Mouse (Mus musculus): ENCODE data around the gene Zfp143. TPM values are rescaled to one million over a fixed set of nuclear protein-coding genes. Genes with fewer than 3 reads are reported as not detected.
A peak's percentile ranks its signal among the peaks of the same experiment; 100 is the strongest.
"Not testable (repeated sequence)": the region's sequence is repeated elsewhere in the genome, so short reads cannot be mapped to it uniquely, and the experiment has no call there.

Zfp143 gene
- polyA plus RNA-seq, 1 experiment from 2014 or later: 13.4 TPM

GRCm38 (mm10) chr7:110121516-110122288 lies 60.7 kb downstream of the Zfp143 start, which contains the start of gene Wee1:
Wee1 (plus strand) TSS chr7:110122046.
- Histone ChIP-seq H3K4me2 (ENCODE audit: low read length) (peak within 1 kb of the TSS; percentile 88), H3K9me3 (ENCODE audit: control insufficient read depth, low read length) (no peaks in the 10 kb centered on the region), H3K4me1 (ENCODE audit: control insufficient read depth, insufficient read depth, low read depth, low read length) (peaks cover 2% of the 10 kb centered on the region), H3K36me3 (ENCODE audit: control insufficient read depth, insufficient read depth, low read length) (no peaks in the 10 kb centered on the region), H3K4me3 (ENCODE audit: low read length) (peak within 1 kb of the TSS; percentile 85), H3K27me3 (replicated peaks; ENCODE audit: control insufficient read depth, insufficient read depth, low read length) (no peaks in the 10 kb centered on the region), H3K27ac (ENCODE audit: low read depth, low read length) (peak within 1 kb of the TSS; percentile 79), H3K9ac (ENCODE audit: low read depth, low read length) (peak within 1 kb of the TSS; percentile 79)
- peak; percentile 98 for ATAC-seq
- WGBS: under 1% methylated on average over 75 of the region's 81 CpGs

DNA sequence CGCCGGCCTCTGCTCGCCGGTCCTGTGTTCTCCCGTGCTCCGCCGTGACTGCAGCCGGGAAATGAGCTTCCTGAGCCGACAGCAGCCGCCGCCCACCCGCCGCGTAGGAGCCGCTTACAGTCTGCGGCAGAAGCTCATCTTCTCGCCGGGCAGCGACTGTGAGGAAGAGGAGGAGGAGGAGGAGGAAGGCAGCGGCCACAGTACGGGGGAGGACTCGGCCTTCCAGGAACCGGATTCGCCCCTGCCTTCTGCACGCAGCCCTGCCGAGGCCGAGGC lies 61.2 kb downstream of the Zfp143 start:
- Histone ChIP-seq H3K36me3 (ENCODE audit: control insufficient read depth, insufficient read depth, low read length) (no peaks in the 10 kb centered on the region), H3K4me2 (ENCODE audit: low read length) (peak overlapping the region; percentile 88), H3K4me1 (ENCODE audit: control insufficient read depth, insufficient read depth, low read depth, low read length) (peaks cover 2% of the 10 kb centered on the region), H3K9ac (ENCODE audit: low read depth, low read length) (peak overlapping the region; percentile 79), H3K9me3 (ENCODE audit: control insufficient read depth, low read length) (no peaks in the 10 kb centered on the region), H3K4me3 (ENCODE audit: low read length) (peak overlapping the region; percentile 85), H3K27ac (ENCODE audit: low read depth, low read length) (peak overlapping the region; percentile 79), H3K27me3 (replicated peaks; ENCODE audit: control insufficient read depth, insufficient read depth, low read length) (no peaks in the 10 kb centered on the region)
- no peak for ATAC-seq
- WGBS: 0% methylated on average over 23 of the region's 27 CpGs

DNA sequence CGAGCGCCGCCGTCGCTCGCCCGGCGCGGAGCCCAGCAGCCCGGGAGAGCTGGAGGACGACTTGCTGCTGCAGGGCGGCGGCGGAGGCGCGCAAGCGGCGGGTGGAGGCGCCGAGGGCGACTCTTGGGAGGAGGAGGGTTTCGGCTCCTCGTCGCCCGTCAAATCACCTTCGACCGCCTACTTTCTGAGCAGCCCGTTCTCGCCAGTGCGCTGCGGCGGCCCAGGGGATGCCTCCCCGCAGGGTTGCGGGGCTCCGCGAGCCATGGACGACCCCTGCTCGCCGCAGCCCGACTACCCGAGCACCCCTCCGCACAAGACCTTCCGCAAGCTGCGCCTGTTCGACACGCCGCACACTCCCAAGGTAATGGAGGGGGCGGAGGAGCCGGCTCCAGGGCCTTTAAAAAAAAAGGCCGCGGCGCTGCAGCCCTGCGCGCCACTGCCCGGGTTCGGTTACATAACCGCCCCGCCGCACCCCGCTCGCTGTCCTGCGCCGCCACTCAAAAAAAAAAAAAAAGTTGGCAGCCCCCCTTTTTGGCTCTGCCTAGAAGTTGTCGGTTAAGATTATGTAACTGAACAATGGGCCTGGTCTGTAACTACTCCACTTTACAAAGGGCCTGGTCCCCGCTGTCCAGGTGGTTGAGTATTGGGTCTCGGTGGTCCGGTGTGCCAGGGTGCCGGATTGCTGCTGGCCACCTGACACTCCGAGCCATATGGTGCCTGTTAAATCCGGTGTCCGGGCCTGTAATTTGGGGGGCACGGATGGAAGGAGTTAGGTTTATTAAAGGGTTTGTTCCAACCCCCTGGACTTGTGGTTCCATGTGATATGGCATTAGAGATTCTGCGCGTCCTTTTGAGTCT lies 61.8 kb downstream of the Zfp143 start:
- under 1% methylated on average over 74 of the region's 74 CpGs for WGBS
- Histone ChIP-seq H3K36me3 (ENCODE audit: control insufficient read depth, insufficient read depth, low read length) (no peaks in the 10 kb centered on the region), H3K4me3 (ENCODE audit: low read length) (peak overlapping the region; percentile 85), H3K4me1 (ENCODE audit: control insufficient read depth, insufficient read depth, low read depth, low read length) (peaks cover 2% of the 10 kb centered on the region), H3K9me3 (ENCODE audit: control insufficient read depth, low read length) (no peaks in the 10 kb centered on the region), H3K4me2 (ENCODE audit: low read length) (peak overlapping the region; percentile 88), H3K27ac (ENCODE audit: low read depth, low read length) (peak overlapping the region; percentile 79), H3K9ac (ENCODE audit: low read depth, low read length) (peak overlapping the region; percentile 79), H3K27me3 (replicated peaks; ENCODE audit: control insufficient read depth, insufficient read depth, low read length) (no peaks in the 10 kb centered on the region)
- peak; percentile 14; the same call in 1 of the 2 replicates for ATAC-seq

- no peak for ATAC-seq
- Histone ChIP-seq H3K27me3 (replicated peaks; ENCODE audit: control insufficient read depth, insufficient read depth, low read length) (no peaks in the 10 kb centered on the region), H3K4me2 (ENCODE audit: low read length) (peak overlapping the region; percentile 88), H3K9ac (ENCODE audit: low read depth, low read length) (no peak overlapping the region), H3K4me3 (ENCODE audit: low read length) (peak overlapping the region; percentile 85), H3K9me3 (ENCODE audit: control insufficient read depth, low read length) (no peaks in the 10 kb centered on the region), H3K27ac (ENCODE audit: low read depth, low read length) (no peak overlapping the region), H3K4me1 (ENCODE audit: control insufficient read depth, insufficient read depth, low read depth, low read length) (peaks cover 2% of the 10 kb centered on the region), H3K36me3 (ENCODE audit: control insufficient read depth, insufficient read depth, low read length) (no peaks in the 10 kb centered on the region)
- WGBS: 56% methylated on average over 12 of the region's 12 CpGs
These were observed 63.0 kb downstream of the Zfp143 start for GRCm38 (mm10) chr7:110123844-110124555.

DNA sequence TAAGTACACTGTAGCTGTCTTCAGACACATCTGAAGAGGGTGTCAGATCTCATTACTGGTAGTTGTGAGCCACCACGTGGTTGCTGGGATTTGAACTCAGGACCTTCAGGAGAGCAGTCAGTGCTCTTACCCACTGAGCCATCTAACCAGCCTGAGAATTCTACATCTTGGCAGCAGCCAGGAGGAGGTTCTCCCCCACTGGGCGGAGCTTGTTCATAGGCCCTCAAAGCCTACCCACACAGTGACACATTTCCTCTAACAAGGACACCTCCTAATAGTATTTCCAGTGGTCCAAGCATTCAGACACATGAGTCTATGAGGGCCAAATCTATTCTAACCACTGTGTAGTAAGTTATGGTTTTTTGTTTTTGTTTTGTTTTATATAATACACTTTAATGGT lies 67.5 kb downstream of the Zfp143 start:
- Histone ChIP-seq H3K4me2 (ENCODE audit: low read length) (no peak overlapping the region), H3K4me1 (ENCODE audit: control insufficient read depth, insufficient read depth, low read depth, low read length) (no peaks in the 10 kb centered on the region; the same call in 1 of the 2 replicates), H3K9ac (ENCODE audit: low read depth, low read length) (no peak overlapping the region), H3K4me3 (ENCODE audit: low read length) (no peak overlapping the region), H3K27me3 (replicated peaks; ENCODE audit: control insufficient read depth, insufficient read depth, low read length) (no peaks in the 10 kb centered on the region), H3K27ac (ENCODE audit: low read depth, low read length) (no peak overlapping the region), H3K9me3 (ENCODE audit: control insufficient read depth, low read length) (no peaks in the 10 kb centered on the region), H3K36me3 (ENCODE audit: control insufficient read depth, insufficient read depth, low read length) (no peaks in the 10 kb centered on the region)
- WGBS: 87% methylated on average over 2 of the region's 2 CpGs
- ATAC-seq: no peak

DNA sequence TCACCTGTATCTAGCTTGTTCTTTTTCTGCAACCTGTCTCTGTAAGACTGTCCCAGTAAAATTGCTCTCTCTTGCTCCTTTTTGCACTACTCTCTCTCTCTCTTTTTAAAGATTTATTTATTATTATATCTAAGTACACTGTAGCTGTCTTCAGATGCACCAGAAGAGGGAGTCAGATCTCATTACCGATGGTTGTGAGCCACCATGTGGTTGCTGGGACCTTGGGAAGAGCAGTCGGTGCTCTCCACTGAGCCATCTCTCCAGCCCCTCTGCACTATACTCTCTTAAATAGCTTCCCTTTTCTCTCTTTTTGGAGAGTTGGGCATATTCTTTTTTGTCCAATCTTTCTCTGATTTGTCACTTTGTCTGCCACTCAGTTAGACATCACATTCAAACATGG lies 71.3 kb downstream of the Zfp143 start:
- 77% methylated on average over 2 of the region's 2 CpGs for WGBS
- not testable (repeated sequence) for H3K36me3 ChIP-seq (ENCODE audit: control insufficient read depth, insufficient read depth, low read length); H3K9ac ChIP-seq (ENCODE audit: low read depth, low read length); H3K27ac ChIP-seq (ENCODE audit: low read depth, low read length); ATAC-seq; H3K27me3 ChIP-seq (replicated peaks; ENCODE audit: control insufficient read depth, insufficient read depth, low read length); H3K4me1 ChIP-seq (ENCODE audit: control insufficient read depth, insufficient read depth, low read depth, low read length); H3K9me3 ChIP-seq (ENCODE audit: control insufficient read depth, low read length); H3K4me3 ChIP-seq (ENCODE audit: low read length); H3K4me2 ChIP-seq (ENCODE audit: low read length)

DNA sequence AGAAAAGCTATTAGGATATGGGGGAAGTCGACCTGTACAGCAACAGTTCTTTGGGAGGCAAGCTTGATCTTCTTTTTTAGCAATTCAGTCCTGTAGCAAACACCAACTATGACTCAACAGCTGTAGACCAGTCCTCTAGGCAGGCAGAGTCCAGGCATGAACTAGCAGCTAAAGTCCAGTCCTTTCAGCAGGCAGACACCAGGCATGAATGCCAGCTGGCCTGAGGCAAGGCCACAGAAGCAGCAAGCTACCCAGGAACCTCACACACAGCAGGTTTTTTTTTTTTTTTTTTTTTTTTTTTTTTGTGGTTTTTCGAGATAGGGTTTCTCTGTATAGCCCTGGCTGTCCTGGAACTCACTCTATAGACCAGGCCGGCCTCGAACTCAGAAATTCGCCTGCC lies 73.0 kb downstream of the Zfp143 start:
- Histone ChIP-seq H3K4me1 (ENCODE audit: control insufficient read depth, insufficient read depth, low read depth, low read length) (no peaks in the 10 kb centered on the region), H3K9ac (ENCODE audit: low read depth, low read length) (no peak overlapping the region), H3K4me2 (ENCODE audit: low read length) (no peak overlapping the region), H3K27me3 (replicated peaks; ENCODE audit: control insufficient read depth, insufficient read depth, low read length) (no peaks in the 10 kb centered on the region), H3K27ac (ENCODE audit: low read depth, low read length) (no peak overlapping the region), H3K9me3 (ENCODE audit: control insufficient read depth, low read length) (no peaks in the 10 kb centered on the region), H3K36me3 (ENCODE audit: control insufficient read depth, insufficient read depth, low read length) (0 out of 2 replicates have a peak, but pooled peaks cover 2% of the 10 kb centered on the region), H3K4me3 (ENCODE audit: low read length) (no peak overlapping the region)
- 100% methylated on average over 5 of the region's 5 CpGs for WGBS
- ATAC-seq: no peak

DNA sequence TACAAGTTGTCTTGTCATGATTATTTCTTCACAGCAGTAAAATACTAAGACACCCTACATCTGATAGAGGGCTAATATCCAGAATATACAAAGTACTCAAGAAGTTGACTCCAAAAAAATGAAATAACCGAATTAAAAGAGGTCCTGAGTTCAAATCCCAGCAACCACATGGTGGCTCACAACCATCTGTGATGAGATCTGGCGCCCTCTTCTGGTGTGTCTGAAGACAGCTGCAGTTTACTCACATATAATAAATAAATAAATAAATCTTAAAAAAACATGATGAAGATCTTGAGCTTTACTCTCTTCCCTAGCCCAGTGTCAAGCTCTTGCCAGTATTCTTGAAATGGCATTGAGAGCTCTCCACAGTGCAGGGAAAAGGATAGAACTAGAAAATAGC lies 77.5 kb downstream of the Zfp143 start:
- H3K4me2 ChIP-seq (ENCODE audit: low read length): no peak overlapping the region
- H3K4me3 ChIP-seq (ENCODE audit: low read length): no peak overlapping the region
- no peaks in the 10 kb centered on the region for H3K9me3 ChIP-seq (ENCODE audit: control insufficient read depth, low read length)
- H3K9ac ChIP-seq (ENCODE audit: low read depth, low read length): no peak overlapping the region
- H3K27ac ChIP-seq (ENCODE audit: low read depth, low read length): no peak overlapping the region
- no peaks in the 10 kb centered on the region for H3K4me1 ChIP-seq (ENCODE audit: control insufficient read depth, insufficient read depth, low read depth, low read length)
- no peak for ATAC-seq
- no peaks in the 10 kb centered on the region for H3K27me3 ChIP-seq (replicated peaks; ENCODE audit: control insufficient read depth, insufficient read depth, low read length)
- 90% methylated on average over 2 of the region's 2 CpGs for WGBS
- 0 out of 2 replicates have a peak, but pooled peaks cover 4% of the 10 kb centered on the region for H3K36me3 ChIP-seq (ENCODE audit: control insufficient read depth, insufficient read depth, low read length)

DNA sequence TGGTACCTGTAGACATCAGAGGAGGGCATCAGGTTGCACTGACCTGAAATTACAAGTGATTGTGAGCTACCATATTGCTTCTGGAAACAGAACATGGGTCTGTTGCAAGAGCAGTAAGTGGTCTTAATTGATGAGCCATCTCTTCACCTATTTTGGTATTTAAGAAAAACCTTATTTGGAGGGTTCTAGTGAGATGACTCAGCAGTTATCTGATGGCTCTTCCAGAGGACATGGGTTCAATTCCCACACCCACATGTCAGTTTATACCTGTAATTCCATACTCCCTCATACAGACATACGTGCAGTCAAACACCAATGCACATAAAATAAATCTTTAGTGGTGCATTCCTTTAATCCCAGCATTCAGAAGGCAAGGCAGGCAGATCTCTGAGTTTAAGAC lies 82.8 kb downstream of the Zfp143 start:
- H3K27me3 ChIP-seq (replicated peaks; ENCODE audit: control insufficient read depth, insufficient read depth, low read length): no peaks in the 10 kb centered on the region
- 0 out of 2 replicates have a peak, but pooled peaks cover 2% of the 10 kb centered on the region for H3K36me3 ChIP-seq (ENCODE audit: control insufficient read depth, insufficient read depth, low read length)
- H3K4me1 ChIP-seq (ENCODE audit: control insufficient read depth, insufficient read depth, low read depth, low read length): no peaks in the 10 kb centered on the region
- no peaks in the 10 kb centered on the region for H3K9me3 ChIP-seq (ENCODE audit: control insufficient read depth, low read length)
- no peak overlapping the region for H3K4me2 ChIP-seq (ENCODE audit: low read length)
- no peak overlapping the region for H3K9ac ChIP-seq (ENCODE audit: low read depth, low read length)
- no peak for ATAC-seq
- 100% methylated on average over 1 of the region's 1 CpGs for WGBS
- no peak overlapping the region for H3K27ac ChIP-seq (ENCODE audit: low read depth, low read length)
- H3K4me3 ChIP-seq (ENCODE audit: low read length): no peak overlapping the region

Data from hindbrain, embryonic 16.5 days (tissue).